Mouse (Mus musculus) MEL (cell line): ENCODE results near the gene Agbl2. TPM values are rescaled to one million over a fixed set of nuclear protein-coding genes. Genes with fewer than 3 reads are reported as not detected.

ENCODE experiments used
- DNase-seq: peaks from one replicate; pipeline ENCODE4 v3.0.0; 2011; ENCODE audit warnings: low read depth, low spot score
- H3K27ac ChIP-seq: 2 replicates; pipeline ENCODE4 v1.5.1; 2012; ENCODE audit warnings: low read depth, mild to moderate bottlenecking, control low read depth, low read length, moderate library complexity; ENCODE audit not compliant: control insufficient read depth
- H3K27me3 ChIP-seq, 2 experiments: fragments of 150-350 bp in 1 of 2; sonication (generic) in 1 of 2; 2 replicates each; pipeline ENCODE4 v1.6.1; 2012; ENCODE audit warnings: low read length in 2 of 2, mild to moderate bottlenecking in 2 of 2, improper control_type of control experiment in 1 of 2, moderate library complexity in 1 of 2; ENCODE audit not compliant: insufficient read depth in 2 of 2, control insufficient read depth in 1 of 2
- H3K36me3 ChIP-seq, 2 experiments: 2 replicates each; pipeline ENCODE4 v1.6.1; 2012 to 2014; ENCODE audit warnings: low read length in 2 of 2, improper control_type of control experiment in 1 of 2, inconsistent platforms in 1 of 2, mild to moderate bottlenecking in 1 of 2; ENCODE audit not compliant: insufficient read depth in 2 of 2, control insufficient read depth in 1 of 2
- H3K4me1 ChIP-seq, 2 experiments: fragments of 150-350 bp in 1 of 2; sonication (generic) in 1 of 2; 2 replicates each; pipeline ENCODE4 v1.6.1; 2012; ENCODE audit warnings: low read length in 2 of 2, improper control_type of control experiment in 1 of 2, mild to moderate bottlenecking in 1 of 2; ENCODE audit not compliant: insufficient read depth in 2 of 2, control insufficient read depth in 1 of 2
- H3K4me3 ChIP-seq, 2 experiments: fragments of 150-350 bp in 1 of 2; sonication (generic) in 1 of 2; 2 replicates each; pipeline ENCODE4 v1.5.1; 2012; ENCODE audit warnings: low read depth in 2 of 2, low read length in 2 of 2, mild to moderate bottlenecking in 2 of 2, moderate library complexity in 2 of 2, control low read depth in 1 of 2, improper control_type of control experiment in 1 of 2; ENCODE audit not compliant: control insufficient read depth in 1 of 2, insufficient read depth in 1 of 2
- H3K79me2 ChIP-seq: 2 replicates; pipeline ENCODE4 v1.6.1; 2012; ENCODE audit warnings: mild to moderate bottlenecking, low read length, moderate library complexity; ENCODE audit not compliant: control insufficient read depth, poor library complexity, insufficient read depth
- H3K9ac ChIP-seq: 2 replicates; pipeline ENCODE4 v1.6.1; 2012; ENCODE audit warnings: low read depth, mild to moderate bottlenecking, control low read depth, low read length, moderate library complexity; ENCODE audit not compliant: control insufficient read depth, poor library complexity, severe bottlenecking
- H3K9me3 ChIP-seq: fragments of 150-350 bp; sonication (generic); replicated peaks from 2 replicates; pipeline ENCODE4 v1.6.1; 2012; ENCODE audit warnings: mild to moderate bottlenecking, low read length, improper control_type of control experiment, moderate library complexity; ENCODE audit not compliant: insufficient read depth
- BHLHE40 ChIP-seq: IDR thresholded peaks from 2 replicates; pipeline ENCODE4 v1.6.1; 2012; ENCODE audit warnings: low read depth, mild to moderate bottlenecking, inconsistent platforms, low read length, improper control_type of control experiment, borderline replicate concordance
- CHD2 ChIP-seq: IDR thresholded peaks from 2 replicates; pipeline ENCODE4 v1.6.1; 2011; ENCODE audit warnings: low read length, improper control_type of control experiment
- CTCF ChIP-seq, 3 experiments: IDR thresholded peaks in 2 of 3; conservative IDR thresholded peaks in 1 of 3; 2 replicates each; pipeline ENCODE4 v1.5.1; 2011 to 2012; ENCODE audit warnings: low read length in 3 of 3, low read depth in 2 of 3, mild to moderate bottlenecking in 2 of 3, improper control_type of control experiment in 1 of 3, inconsistent platforms in 1 of 3, mixed read lengths in 1 of 3, moderate library complexity in 1 of 3; ENCODE audit not compliant: control insufficient read depth in 1 of 3, insufficient read depth in 1 of 3, poor library complexity in 1 of 3, severe bottlenecking in 1 of 3
- ELF1 ChIP-seq: IDR thresholded peaks from 2 replicates; pipeline ENCODE4 v1.6.1; 2014; ENCODE audit warnings: low read depth, mild to moderate bottlenecking, inconsistent platforms, low read length, improper control_type of control experiment, moderate library complexity
- ETS1 ChIP-seq: IDR thresholded peaks from 2 replicates; pipeline ENCODE4 v1.6.1; 2012; ENCODE audit warnings: low read depth, mild to moderate bottlenecking, inconsistent platforms, low read length, improper control_type of control experiment, moderate library complexity
- GABPA ChIP-seq: IDR thresholded peaks from 2 replicates; pipeline ENCODE4 v1.6.1; 2012; ENCODE audit warnings: low read depth, mild to moderate bottlenecking, inconsistent platforms, low read length, improper control_type of control experiment, moderate library complexity
- HCFC1 ChIP-seq: IDR thresholded peaks from 2 replicates; pipeline ENCODE4 v1.6.1; 2012; ENCODE audit warnings: low read depth, mild to moderate bottlenecking, inconsistent platforms, low read length, improper control_type of control experiment, moderate library complexity
- JUND ChIP-seq: IDR thresholded peaks from 2 replicates; pipeline ENCODE4 v1.6.1; 2011; ENCODE audit warnings: low read depth, mild to moderate bottlenecking, improper control_type of control experiment, low read length
- KAT2A ChIP-seq: conservative IDR thresholded peaks from 2 replicates; pipeline ENCODE4 v1.6.1; 2012; ENCODE audit warnings: low read depth, low read length, improper control_type of control experiment, inconsistent platforms
- MAFK ChIP-seq: IDR thresholded peaks from 2 replicates; pipeline ENCODE4 v1.6.1; 2011; ENCODE audit warnings: low read depth, mild to moderate bottlenecking, low read length, improper control_type of control experiment, borderline replicate concordance
- MAX ChIP-seq: IDR thresholded peaks from 2 replicates; pipeline ENCODE4 v1.6.1; 2011; ENCODE audit warnings: low read length, improper control_type of control experiment
- MAZ ChIP-seq: IDR thresholded peaks from 2 replicates; pipeline ENCODE4 v1.6.1; 2012; ENCODE audit warnings: low read depth, mild to moderate bottlenecking, inconsistent platforms, low read length, improper control_type of control experiment
- MXI1 ChIP-seq: IDR thresholded peaks from 2 replicates; pipeline ENCODE4 v1.6.1; 2011; ENCODE audit warnings: mild to moderate bottlenecking, low read depth, low read length, improper control_type of control experiment
- MYC ChIP-seq: IDR thresholded peaks from 2 replicates; pipeline ENCODE4 v1.6.1; 2011; ENCODE audit warnings: low read depth, mild to moderate bottlenecking, low read length, improper control_type of control experiment, moderate library complexity
- NRF1 ChIP-seq: IDR thresholded peaks from 2 replicates; pipeline ENCODE4 v1.6.1; 2014; ENCODE audit warnings: low read depth, mild to moderate bottlenecking, inconsistent platforms, low read length, improper control_type of control experiment, moderate library complexity; ENCODE audit not compliant: poor library complexity, insufficient read depth, severe bottlenecking
- POLR2A ChIP-seq, 2 experiments: IDR thresholded peaks; 2 replicates each; pipeline ENCODE4 v1.6.1; 2011 to 2012; ENCODE audit warnings: low read length in 2 of 2, mild to moderate bottlenecking in 2 of 2, control low read depth in 1 of 2, improper control_type of control experiment in 1 of 2, low read depth in 1 of 2, moderate library complexity in 1 of 2; ENCODE audit not compliant: control insufficient read depth in 1 of 2, insufficient read depth in 1 of 2, poor library complexity in 1 of 2
- POLR2AphosphoS2 ChIP-seq: IDR thresholded peaks from 2 replicates; pipeline ENCODE4 v1.6.1; 2011; ENCODE audit warnings: low read length, improper control_type of control experiment
- POLR2AphosphoS5 ChIP-seq: IDR thresholded peaks from 2 replicates; pipeline ENCODE4 v1.6.1; 2012; ENCODE audit warnings: low read depth, borderline replicate concordance, mild to moderate bottlenecking, inconsistent platforms, low read length, moderate library complexity, mixed read lengths
- RCOR1 ChIP-seq: IDR thresholded peaks from 2 replicates; pipeline ENCODE4 v1.6.1; 2012; ENCODE audit warnings: low read depth, mild to moderate bottlenecking, inconsistent platforms, low read length, improper control_type of control experiment
- TAL1 ChIP-seq: IDR thresholded peaks from 2 replicates; pipeline ENCODE4 v1.6.1; 2012; ENCODE audit warnings: mild to moderate bottlenecking, inconsistent platforms, low read length, moderate library complexity, mixed read lengths
- TCF12 ChIP-seq: IDR thresholded peaks from 2 replicates; pipeline ENCODE4 v1.6.1; 2014; ENCODE audit warnings: low read depth, mild to moderate bottlenecking, inconsistent platforms, low read length, improper control_type of control experiment, moderate library complexity
- USF2 ChIP-seq, 2 experiments: IDR thresholded peaks; 2 replicates each; pipeline ENCODE4 v1.6.1; 2011 to 2012; ENCODE audit warnings: improper control_type of control experiment in 2 of 2, low read length in 2 of 2, borderline replicate concordance in 1 of 2, inconsistent platforms in 1 of 2, low read depth in 1 of 2, mild to moderate bottlenecking in 1 of 2; ENCODE audit not compliant: insufficient read depth in 1 of 2
- ZC3H11A ChIP-seq: IDR thresholded peaks from 2 replicates; pipeline ENCODE4 v1.6.1; 2012; ENCODE audit warnings: low read depth, mild to moderate bottlenecking, inconsistent platforms, low read length, improper control_type of control experiment
- polyA plus RNA-seq, 2 experiments: library from polyadenylated mRNA; stranded (reverse) in 1 of 2; unstranded in 1 of 2; fragments of >175 nt in 1 of 2; fragments of >200 nt in 1 of 2; gene quantifications; 2 replicates each; pipeline versions ENCODE4 v1.2.1 to v1.2.4; 2012; ENCODE audit warnings: low replicate concordance in 2 of 2, low read depth in 1 of 2; ENCODE audit not compliant: insufficient read length in 2 of 2, insufficient read depth in 1 of 2, missing spikeins in 1 of 2
- total RNA-seq: library from RNA; depleted of rRNA; stranded (reverse); fragments of 300-350 nt; gene quantifications from 2 replicates; pipeline ENCODE4 v1.2.3, GENCODE M21; 2012

Gene Agbl2
- total and polyA plus RNA-seq, 3 experiments: not detected

- no peak for TF ChIP-seq JUND
- TF ChIP-seq CHD2: no peak
- TF ChIP-seq ELF1: no peak
- TF ChIP-seq GABPA: no peak
- TF ChIP-seq POLR2A (IDR thresholded peaks at IDR 0.05; ENCODE audit: control insufficient read depth in 1 of 2, insufficient read depth in 1 of 2, low read depth in 1 of 2, low read length in 2 of 2, poor library complexity in 1 of 2): no peak
- TF ChIP-seq USF2 (IDR thresholded peaks at IDR 0.05; ENCODE audit: borderline replicate concordance in 1 of 2, insufficient read depth in 1 of 2, low read depth in 1 of 2, low read length in 2 of 2): no peak
- TF ChIP-seq KAT2A: no peak
- no peak for TF ChIP-seq MAZ
- no peak for TF ChIP-seq POLR2AphosphoS2
- no peak for TF ChIP-seq NRF1
- no peak for TF ChIP-seq ZC3H11A
- TF ChIP-seq CTCF (IDR thresholded peaks at IDR 0.05 in 2 of 3, conservative IDR thresholded peaks at IDR 0.05 in 1 of 3; ENCODE audit: control insufficient read depth in 1 of 3, insufficient read depth in 1 of 3, low read depth in 2 of 3, low read length in 3 of 3, poor library complexity in 1 of 3, severe bottlenecking in 1 of 3): no peak
- no peak for TF ChIP-seq BHLHE40
- TF ChIP-seq MYC: no peak
- TF ChIP-seq HCFC1: no peak
- TF ChIP-seq POLR2AphosphoS5: no peak
- no peak for TF ChIP-seq ETS1
- no peak for TF ChIP-seq RCOR1
- no peak for TF ChIP-seq MAFK
- no peaks in the 10 kb centered on the region for H3K36me3 ChIP-seq
- H3K27ac ChIP-seq: no peak overlapping the region
- H3K9me3 ChIP-seq: no peaks in the 10 kb centered on the region
- no peaks in the 10 kb centered on the region for H3K27me3 ChIP-seq
- H3K9ac ChIP-seq: no peak overlapping the region
- H3K79me2 ChIP-seq: no peaks in the 10 kb centered on the region
- no peak overlapping the region for H3K4me3 ChIP-seq
- DNase-seq: no peak
- H3K4me1 ChIP-seq: 0 out of 4 replicates have a peak, but pooled peaks cover 0 to 1% of the 10 kb centered on the region in 2 experiments
Measured at GRCm38 (mm10) chr2:90833502-90833901, 51.0 kb downstream of the Agbl2 start.

- Histone ChIP-seq H3K9me3 (0 out of 2 replicates have a peak, but pooled peaks cover 1% of the 10 kb centered on the region), H3K79me2 (no peaks in the 10 kb centered on the region), H3K4me1 (no peaks in the 10 kb centered on the region), H3K4me3 (no peak overlapping the region), H3K27ac (no peak overlapping the region), H3K36me3 (no peaks in the 10 kb centered on the region), H3K9ac (no peak overlapping the region), H3K27me3 (no peaks in the 10 kb centered on the region)
- DNase-seq: no peak
- no peak for TF ChIP-seq POLR2A (IDR thresholded peaks at IDR 0.05; ENCODE audit: control insufficient read depth in 1 of 2, insufficient read depth in 1 of 2, low read depth in 1 of 2, low read length in 2 of 2, poor library complexity in 1 of 2)
- no peak for TF ChIP-seq MAFK
- no peak for TF ChIP-seq CTCF (IDR thresholded peaks at IDR 0.05 in 2 of 3, conservative IDR thresholded peaks at IDR 0.05 in 1 of 3; ENCODE audit: control insufficient read depth in 1 of 3, insufficient read depth in 1 of 3, low read depth in 2 of 3, low read length in 3 of 3, poor library complexity in 1 of 3, severe bottlenecking in 1 of 3)
- TF ChIP-seq ZC3H11A: no peak
- no peak for TF ChIP-seq KAT2A
- no peak for TF ChIP-seq TCF12
- no peak for TF ChIP-seq POLR2AphosphoS5
- no peak for TF ChIP-seq TAL1
- TF ChIP-seq NRF1: no peak
- TF ChIP-seq MAX: no peak
- TF ChIP-seq MXI1: no peak
- TF ChIP-seq MAZ: no peak
Measured at GRCm38 (mm10) chr2:90838621-90839020, 56.1 kb downstream of the Agbl2 start.
